Mouse (Mus musculus) midbrain, embryonic 16.5 days (tissue): ENCODE results near the gene 3110001I22Rik. TPM values are rescaled to one million over a fixed set of nuclear protein-coding genes. Genes with fewer than 3 reads are reported as not detected.

ENCODE experiments used
- ATAC-seq: fragments of 200-750 bp; cut with Nextera tagmentation; 2 replicates; pipeline ENCODE4 v1.8.0; 2017; ENCODE audit warnings: moderate TSS enrichment
- H3K27ac ChIP-seq: fragments of 300-500 bp; sonication (generic); 2 replicates; pipeline ENCODE4 v1.5.1; 2014; ENCODE audit warnings: mild to moderate bottlenecking, low read length, mixed read lengths
- H3K27me3 ChIP-seq: fragments of 300-500 bp; sonication (generic); 2 replicates; pipeline ENCODE4 v1.6.1; 2014; ENCODE audit warnings: low read depth, low read length, mixed read lengths; ENCODE audit not compliant: control insufficient read depth, insufficient read depth
- H3K36me3 ChIP-seq: fragments of 300-500 bp; sonication (generic); 2 replicates; pipeline ENCODE4 v1.6.1; 2014; ENCODE audit warnings: mild to moderate bottlenecking, low read length, moderate library complexity, mixed read lengths; ENCODE audit not compliant: control insufficient read depth, insufficient read depth
- H3K4me1 ChIP-seq: fragments of 300-500 bp; sonication (generic); 2 replicates; pipeline ENCODE4 v1.6.1; 2014; ENCODE audit warnings: mild to moderate bottlenecking, low read length, mixed read lengths; ENCODE audit not compliant: control insufficient read depth, insufficient read depth
- H3K4me2 ChIP-seq: fragments of 300-500 bp; sonication (generic); 2 replicates; pipeline ENCODE4 v1.6.1; 2014; ENCODE audit warnings: mild to moderate bottlenecking, low read length, mixed read lengths
- H3K4me3 ChIP-seq: fragments of 300-500 bp; sonication (generic); 2 replicates; pipeline ENCODE4 v1.5.1; 2014; ENCODE audit warnings: low read depth, mild to moderate bottlenecking, low read length, moderate library complexity, mixed read lengths
- H3K9ac ChIP-seq: fragments of 300-500 bp; sonication (generic); 2 replicates; pipeline ENCODE4 v1.6.1; 2014; ENCODE audit warnings: low read depth, low read length, mixed read lengths
- H3K9me3 ChIP-seq: fragments of 300-500 bp; sonication (generic); replicated peaks from 2 replicates; pipeline ENCODE4 v1.6.1; 2014; ENCODE audit warnings: mild to moderate bottlenecking, low read length, mixed read lengths; ENCODE audit not compliant: control insufficient read depth, poor library complexity, severe bottlenecking
- WGBS: fragments of 180-500 bp; shearing (Covaris S2); extraction: QIAGEN DNeasy Blood & Tissue Kit; methylation state at CpG from one replicate; pipeline ENCODE4 v1.1.7; 2014; 5-methylcytosine and 5-hydroxymethylcytosine counted together
- polyA plus RNA-seq: library from polyadenylated mRNA; unstranded; fragments of >200 nt; fragmentation: Nextera tagmentation; extraction: Ambion mirVana; gene quantifications from 2 replicates; pipeline ENCODE4 v1.2.1, GENCODE M21; 2015

The 3110001I22Rik gene
- polyA plus RNA-seq, 1 experiment from 2014 or later = 6.2 TPM

- Histone ChIP-seq H3K4me1 (no peaks in the 10 kb centered on the region), H3K27me3 (no peaks in the 10 kb centered on the region), H3K36me3 (peaks cover 48% of the 10 kb centered on the region), H3K4me2 (no peak overlapping the region), H3K9me3 (no peaks in the 10 kb centered on the region), H3K27ac (no peak overlapping the region), H3K4me3 (no peak overlapping the region), H3K9ac (no peak overlapping the region)
- ATAC-seq = no peak
- 96% methylated on average over 7 of the region's 7 CpGs for WGBS
Measured at GRCm38 (mm10) chr16:13702184-13702583, 30.5 kb downstream of the 3110001I22Rik start.

- Histone ChIP-seq H3K9me3 (no peaks in the 10 kb centered on the region), H3K4me1 (no peaks in the 10 kb centered on the region), H3K9ac (no peak overlapping the region), H3K4me2 (no peak overlapping the region), H3K27me3 (no peaks in the 10 kb centered on the region), H3K27ac (no peak overlapping the region), H3K36me3 (peaks cover 28% of the 10 kb centered on the region), H3K4me3 (no peak overlapping the region)
- WGBS = 93% methylated on average over 10 of the region's 10 CpGs
- ATAC-seq = no peak
Measured at GRCm38 (mm10) chr16:13704676-13705075, 32.9 kb downstream of the 3110001I22Rik start.

GRCm38 (mm10) chr16:13714910-13715309, 43.2 kb downstream of the 3110001I22Rik start:
- no peaks in the 10 kb centered on the region for H3K36me3 ChIP-seq
- WGBS = 95% methylated on average over 3 of the region's 3 CpGs
- no peak for ATAC-seq

DNA sequence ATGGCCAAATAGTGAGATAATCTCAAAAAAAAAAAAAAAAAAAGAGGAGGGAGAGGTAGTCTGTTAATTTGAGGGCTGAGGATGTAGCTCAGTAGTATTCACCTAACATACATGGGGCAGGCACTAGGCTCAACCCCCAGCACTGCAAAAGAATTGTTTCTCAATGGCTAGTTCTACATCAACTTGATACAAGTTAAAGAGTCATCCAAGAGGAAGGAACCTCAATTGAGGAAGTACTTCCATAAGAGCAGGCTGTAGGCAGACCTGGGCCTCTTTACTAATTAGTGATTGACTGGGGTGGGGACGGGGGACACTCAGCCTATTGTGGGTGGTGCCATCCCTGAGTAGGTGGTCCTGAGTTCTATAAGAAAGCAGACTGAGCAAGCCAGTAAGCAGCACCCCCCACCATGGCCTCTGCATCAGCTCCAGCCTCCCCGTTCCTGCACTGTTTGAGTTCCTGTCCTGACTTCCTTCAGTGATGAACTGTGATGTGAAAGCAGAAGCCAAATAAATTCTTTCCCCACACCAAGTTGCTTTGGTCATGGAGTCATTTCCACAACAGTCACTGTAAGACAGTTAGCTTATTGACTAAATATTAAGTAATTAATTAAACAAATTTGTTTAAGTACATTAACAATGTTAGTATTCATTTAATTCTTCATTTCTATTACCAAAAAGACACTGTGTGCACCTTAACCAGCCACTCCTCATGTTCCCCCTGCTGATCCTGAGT, 45.3 kb downstream of the 3110001I22Rik start:
- ATAC-seq = no peak
- no peaks in the 10 kb centered on the region for H3K4me1 ChIP-seq
- WGBS = 87% methylated on average over 2 of the region's 2 CpGs
- H3K9ac ChIP-seq = no peak overlapping the region
- H3K9me3 ChIP-seq = no peaks in the 10 kb centered on the region
- no peaks in the 10 kb centered on the region for H3K27me3 ChIP-seq
- no peaks in the 10 kb centered on the region for H3K36me3 ChIP-seq
- H3K4me2 ChIP-seq = no peak overlapping the region
- no peak overlapping the region for H3K27ac ChIP-seq
- H3K4me3 ChIP-seq = no peak overlapping the region

More at GRCm38 (mm10) chr16:13714910-13715309, 43.2 kb downstream of the 3110001I22Rik start:
- no peak overlapping the region for H3K4me3 ChIP-seq
- no peaks in the 10 kb centered on the region for H3K27me3 ChIP-seq
- no peak overlapping the region for H3K4me2 ChIP-seq
- H3K9ac ChIP-seq = no peak overlapping the region
- no peak overlapping the region for H3K27ac ChIP-seq
- H3K9me3 ChIP-seq = no peaks in the 10 kb centered on the region
- H3K4me1 ChIP-seq = no peaks in the 10 kb centered on the region

DNA sequence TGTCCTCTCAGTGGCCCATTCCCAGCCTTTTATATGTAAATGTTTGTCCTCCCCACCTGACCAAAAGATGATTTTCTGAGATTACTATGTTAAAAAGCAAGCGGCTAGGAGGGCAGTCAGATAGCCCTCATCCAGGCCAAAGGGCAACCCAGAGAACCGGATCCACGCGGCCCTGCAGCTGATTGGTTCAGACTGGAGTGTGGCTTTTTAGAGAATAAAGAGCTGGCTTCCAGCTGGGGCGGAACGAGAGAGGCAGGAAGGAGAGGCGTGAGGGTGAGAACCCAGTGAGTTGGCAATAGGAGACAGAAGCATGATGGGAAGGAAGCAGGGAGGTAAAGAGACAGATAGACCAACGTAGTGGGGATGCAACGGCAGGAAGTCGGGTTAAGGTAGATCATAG, 51.2 kb downstream of the 3110001I22Rik start:
- Histone ChIP-seq H3K9ac (no peak overlapping the region), H3K27ac (no peak overlapping the region), H3K4me2 (no peak overlapping the region), H3K36me3 (no peaks in the 10 kb centered on the region), H3K4me1 (no peaks in the 10 kb centered on the region), H3K9me3 (no peaks in the 10 kb centered on the region), H3K4me3 (no peak overlapping the region), H3K27me3 (no peaks in the 10 kb centered on the region)
- no peak for ATAC-seq
- WGBS = 35% methylated on average over 10 of the region's 10 CpGs

- no peak for ATAC-seq
- 92% methylated on average over 5 of the region's 5 CpGs for WGBS
Measured at GRCm38 (mm10) chr16:13727811-13728335, 56.1 kb downstream of the 3110001I22Rik start.

More at GRCm38 (mm10) chr16:13727811-13728335, 56.1 kb downstream of the 3110001I22Rik start:
- no peak overlapping the region for H3K9ac ChIP-seq
- no peaks in the 10 kb centered on the region for H3K9me3 ChIP-seq
- H3K36me3 ChIP-seq = no peaks in the 10 kb centered on the region
- no peaks in the 10 kb centered on the region for H3K4me1 ChIP-seq
- H3K4me3 ChIP-seq = no peak overlapping the region
- H3K4me2 ChIP-seq = no peak overlapping the region
- H3K27ac ChIP-seq = no peak overlapping the region
- no peaks in the 10 kb centered on the region for H3K27me3 ChIP-seq

Other genes with a start within 250 kb of the 3110001I22Rik start
- gene Parn, start 3.8 kb upstream of the 3110001I22Rik start, polyA plus RNA-seq = 30.4 and 32.4 TPM in 2 replicates
- 52.7 and 56.4 TPM in 2 replicates for gene Bfar, start 71 bp upstream of the 3110001I22Rik start, polyA plus RNA-seq
- 0.26 TPM in 1 of 2 replicates, not detected in the other for gene Pla2g10, start 59.1 kb downstream of the 3110001I22Rik start, polyA plus RNA-seq
- 88.3 and 96.1 TPM in 2 replicates for gene Rrn3, start 108.8 kb downstream of the 3110001I22Rik start, polyA plus RNA-seq
- gene Ntan1, start 146.9 kb downstream of the 3110001I22Rik start, polyA plus RNA-seq = 209 and 214 TPM in 2 replicates
- gene Pdxdc1, start 231.2 kb downstream of the 3110001I22Rik start, polyA plus RNA-seq = 74.4 and 76.4 TPM in 2 replicates
- gene Mpv17l, start 231.2 kb downstream of the 3110001I22Rik start, polyA plus RNA-seq = 32.3 and 41.5 TPM in 2 replicates